Mouse (Mus musculus): ENCODE results near the gene Stox2. TPM values are rescaled to one million over a fixed set of nuclear protein-coding genes. Genes with fewer than 3 reads are reported as not detected.

Gene Stox2
- polyA plus RNA-seq, 1 experiment from 2014 or later = 22.3 TPM

DNA sequence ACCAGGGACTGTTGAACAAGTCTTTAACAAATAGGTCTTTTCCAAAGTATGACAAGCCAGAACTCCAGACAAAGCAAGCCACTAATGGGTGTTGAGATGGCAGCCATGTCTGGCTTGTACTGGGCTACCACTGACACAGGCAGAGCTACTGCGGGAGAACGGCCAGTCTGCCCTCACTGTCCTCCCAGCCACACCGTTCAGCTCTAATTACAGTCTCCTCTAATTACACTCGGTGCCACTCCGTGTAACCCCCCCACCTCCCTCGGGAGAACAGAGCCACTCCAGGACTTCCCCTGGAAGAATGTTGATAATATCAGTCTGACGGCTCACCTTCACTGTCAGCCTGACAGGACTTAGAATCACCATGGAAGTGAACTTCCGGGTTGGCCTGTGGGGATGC, 97.1 kb downstream of the Stox2 start:
- 24% methylated on average over 8 of the region's 8 CpGs for WGBS
- Histone ChIP-seq H3K4me2 (no peak overlapping the region), H3K27me3 (no peaks in the 10 kb centered on the region), H3K36me3 (no peaks in the 10 kb centered on the region), H3K4me3 (no peak overlapping the region), H3K4me1 (peaks cover 69% of the 10 kb centered on the region), H3K9ac (no peak overlapping the region), H3K27ac (no peak overlapping the region), H3K9me3 (no peaks in the 10 kb centered on the region)
- ATAC-seq (ENCODE audit: insufficient number of reproducible peaks, insufficient read depth, low FRiP score, low TSS enrichment, low read depth) = no peak

DNA sequence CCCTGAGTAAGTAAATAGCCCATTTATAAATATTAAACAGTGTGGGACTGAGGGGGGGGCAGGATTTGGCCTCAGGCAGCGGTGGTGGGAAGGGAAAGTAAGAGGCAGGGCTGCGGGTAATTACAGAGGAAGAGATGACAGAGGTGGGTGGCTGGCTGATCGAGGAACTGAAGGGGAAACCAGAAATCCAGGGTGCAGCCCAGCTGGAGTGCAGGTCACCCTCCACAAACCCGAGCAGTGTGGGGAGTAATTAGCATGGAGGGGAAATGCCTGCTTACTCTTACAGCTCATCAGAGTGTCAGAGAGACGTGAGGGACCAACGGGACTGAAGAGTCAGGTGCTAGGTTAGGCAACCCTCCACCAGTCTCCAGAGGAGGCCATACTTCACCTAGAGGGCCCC, 98.4 kb downstream of the Stox2 start:
- Histone ChIP-seq H3K4me3 (no peak overlapping the region), H3K36me3 (no peaks in the 10 kb centered on the region), H3K27ac (no peak overlapping the region), H3K9ac (no peak overlapping the region), H3K9me3 (no peaks in the 10 kb centered on the region), H3K4me1 (peaks cover 75% of the 10 kb centered on the region), H3K4me2 (no peak overlapping the region), H3K27me3 (no peaks in the 10 kb centered on the region)
- 17% methylated on average over 6 of the region's 6 CpGs for WGBS
- no peak for ATAC-seq (ENCODE audit: insufficient number of reproducible peaks, insufficient read depth, low FRiP score, low TSS enrichment, low read depth)

DNA sequence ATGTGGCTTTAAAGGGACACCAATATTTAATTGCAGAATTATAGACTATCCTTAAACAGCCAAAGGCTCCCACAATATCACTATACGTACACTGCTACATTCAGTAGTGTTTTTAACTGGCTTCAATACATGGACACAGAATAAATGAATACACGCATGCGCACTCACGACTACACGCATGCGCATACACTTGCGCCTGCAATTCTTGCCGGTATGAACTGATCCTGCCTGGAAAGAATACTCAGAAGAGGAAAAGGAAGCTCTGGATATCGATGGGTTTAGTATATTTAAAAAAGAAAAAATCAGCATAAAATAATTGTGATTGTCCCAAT, 100.4 kb downstream of the Stox2 start:
- Histone ChIP-seq H3K4me1 (peaks cover 67% of the 10 kb centered on the region), H3K9ac (no peak overlapping the region), H3K27me3 (no peaks in the 10 kb centered on the region), H3K4me3 (no peak overlapping the region), H3K4me2 (peak overlapping the region; percentile 14; the same call in 1 of the 2 replicates), H3K36me3 (no peaks in the 10 kb centered on the region), H3K9me3 (no peaks in the 10 kb centered on the region), H3K27ac (no peak overlapping the region)
- WGBS = 72% methylated on average over 9 of the region's 9 CpGs
- ATAC-seq (ENCODE audit: insufficient number of reproducible peaks, insufficient read depth, low FRiP score, low TSS enrichment, low read depth) = no peak

DNA sequence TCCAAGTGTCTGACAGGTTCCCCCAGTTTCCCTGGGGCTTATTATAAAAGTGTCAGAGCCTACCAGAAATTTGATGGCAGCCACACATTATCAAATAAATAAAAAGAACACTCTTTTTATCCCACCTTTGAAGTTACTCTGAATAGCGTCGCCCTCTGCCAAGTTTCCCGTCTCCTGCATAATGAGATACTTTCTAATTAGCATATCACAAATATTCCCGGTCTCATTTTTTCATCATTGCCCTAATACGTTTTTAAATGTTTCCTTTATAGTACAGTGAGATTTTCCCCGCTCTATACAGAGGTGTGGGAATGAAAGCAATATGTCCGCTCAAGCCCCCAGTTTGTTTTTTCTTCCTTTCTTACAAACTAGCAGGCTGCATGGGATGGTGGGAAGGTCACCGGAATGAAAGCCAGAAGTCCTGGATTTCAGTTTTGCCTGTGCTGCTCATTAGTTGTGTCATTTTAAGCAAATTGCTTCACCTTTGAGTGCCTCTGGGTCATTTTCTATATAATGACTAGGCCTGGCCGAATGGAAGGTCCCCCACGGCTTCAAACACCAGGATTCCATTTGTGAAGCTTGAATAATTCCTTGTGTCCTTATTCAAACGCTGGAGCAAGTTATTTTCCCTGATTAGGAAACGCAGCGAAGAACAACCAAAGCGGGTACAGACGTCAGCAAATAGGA, 100.9 kb downstream of the Stox2 start:
- ATAC-seq (ENCODE audit: insufficient number of reproducible peaks, insufficient read depth, low FRiP score, low TSS enrichment, low read depth) = no peak
- WGBS = 15% methylated on average over 15 of the region's 15 CpGs
- no peaks in the 10 kb centered on the region for H3K9me3 ChIP-seq
- H3K36me3 ChIP-seq = no peaks in the 10 kb centered on the region
- peak overlapping the region; percentile 14; the same call in 1 of the 2 replicates for H3K4me2 ChIP-seq
- H3K4me3 ChIP-seq = no peak overlapping the region
- no peak overlapping the region for H3K9ac ChIP-seq
- no peaks in the 10 kb centered on the region for H3K27me3 ChIP-seq
- no peak overlapping the region for H3K27ac ChIP-seq
- H3K4me1 ChIP-seq = peaks cover 67% of the 10 kb centered on the region

DNA sequence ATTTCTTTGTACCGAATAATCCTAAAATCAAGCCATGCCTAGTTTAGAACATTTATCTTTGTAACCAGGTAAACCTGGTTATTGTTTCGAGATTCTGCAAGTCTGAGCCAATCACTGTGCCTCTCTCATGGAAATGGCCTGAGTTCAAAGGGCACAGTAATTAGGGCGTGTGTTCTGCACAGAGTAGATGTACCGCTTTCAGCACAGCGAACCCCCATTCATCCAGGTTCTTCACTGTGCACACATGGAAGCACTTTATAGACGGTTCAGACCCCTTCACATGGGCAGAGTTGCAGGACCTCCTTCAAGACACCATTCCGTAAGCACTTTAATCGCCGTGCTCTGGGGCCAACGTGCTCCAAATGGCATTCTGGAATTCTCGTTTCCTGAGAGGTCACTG, 104.7 kb downstream of the Stox2 start:
- no peaks in the 10 kb centered on the region for H3K36me3 ChIP-seq
- WGBS = 37% methylated on average over 11 of the region's 11 CpGs

DNA sequence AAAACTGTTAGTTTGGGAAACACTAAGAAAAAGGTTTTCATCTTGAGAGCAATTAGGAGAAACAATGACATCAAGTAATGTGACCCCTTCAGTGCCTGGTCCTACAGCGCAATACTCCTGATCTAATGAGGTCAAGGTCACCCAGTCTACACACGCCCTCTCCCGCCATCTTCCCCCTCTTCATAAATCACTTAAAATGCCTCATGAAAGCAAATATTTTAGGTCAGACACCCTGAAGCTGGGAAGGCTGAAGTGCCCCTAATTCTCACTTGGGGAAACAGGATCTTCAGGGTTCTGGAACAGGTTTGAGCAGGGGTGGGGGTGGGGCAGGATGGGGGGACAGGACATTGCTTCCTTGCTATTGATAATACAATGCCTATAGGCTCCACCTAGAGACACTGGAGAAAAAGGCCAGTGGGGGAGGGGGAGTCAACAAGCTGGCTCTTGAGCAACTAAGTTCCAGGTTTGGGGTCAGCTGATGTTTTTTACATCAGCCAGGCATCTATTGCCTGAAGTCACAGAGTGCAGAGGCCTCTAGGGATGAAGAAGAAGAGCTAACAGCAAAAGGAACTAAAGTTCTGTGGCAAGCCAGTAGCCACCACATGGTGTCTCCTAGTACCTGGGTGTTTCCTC, 107.4 kb downstream of the Stox2 start:
- WGBS = 40% methylated on average over 3 of the region's 3 CpGs

More for the DNA sequence above, 104.7 kb downstream of the Stox2 start:
- no peak for ATAC-seq (ENCODE audit: insufficient number of reproducible peaks, insufficient read depth, low FRiP score, low TSS enrichment, low read depth)
- Histone ChIP-seq H3K27me3 (no peaks in the 10 kb centered on the region), H3K9ac (no peak overlapping the region), H3K4me1 (peaks cover 52% of the 10 kb centered on the region), H3K4me3 (no peak overlapping the region), H3K4me2 (no peak overlapping the region), H3K9me3 (no peaks in the 10 kb centered on the region), H3K27ac (no peak overlapping the region)

GRCm38 (mm10) chr8:47336433-47336832, 109.7 kb downstream of the Stox2 start:
- Histone ChIP-seq H3K9ac (no peak overlapping the region), H3K4me1 (peaks cover 36% of the 10 kb centered on the region), H3K4me2 (no peak overlapping the region), H3K4me3 (no peak overlapping the region), H3K36me3 (no peaks in the 10 kb centered on the region), H3K9me3 (no peaks in the 10 kb centered on the region), H3K27ac (no peak overlapping the region), H3K27me3 (no peaks in the 10 kb centered on the region)
- 92% methylated on average over 12 of the region's 12 CpGs for WGBS
- no peak for ATAC-seq (ENCODE audit: insufficient number of reproducible peaks, insufficient read depth, low FRiP score, low TSS enrichment, low read depth)

More for the DNA sequence above, 107.4 kb downstream of the Stox2 start:
- Histone ChIP-seq H3K4me1 (peaks cover 37% of the 10 kb centered on the region), H3K9me3 (no peaks in the 10 kb centered on the region), H3K36me3 (no peaks in the 10 kb centered on the region), H3K4me3 (no peak overlapping the region), H3K27ac (no peak overlapping the region), H3K4me2 (no peak overlapping the region), H3K27me3 (no peaks in the 10 kb centered on the region), H3K9ac (no peak overlapping the region)
- no peak for ATAC-seq (ENCODE audit: insufficient number of reproducible peaks, insufficient read depth, low FRiP score, low TSS enrichment, low read depth)

DNA sequence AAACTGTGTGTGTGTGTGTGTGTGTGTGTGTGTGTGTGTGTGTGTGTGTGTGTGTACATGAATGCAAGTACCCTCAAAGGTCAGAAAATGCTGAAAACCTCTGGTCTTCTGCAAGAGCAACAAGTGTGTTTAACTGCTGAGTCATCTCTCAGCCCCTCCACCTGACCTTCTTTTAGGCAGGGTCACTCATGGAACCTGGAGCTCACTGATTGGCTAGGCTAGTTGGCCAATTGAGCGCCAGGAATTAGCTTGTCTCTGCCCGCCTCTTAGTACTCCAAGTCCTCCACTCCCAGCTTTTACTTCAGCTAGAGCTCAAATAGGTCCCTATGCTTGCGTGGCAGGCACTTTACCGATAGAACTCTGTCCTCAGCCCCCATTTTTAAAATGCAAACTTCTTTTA, 110.2 kb downstream of the Stox2 start:
- no peaks in the 10 kb centered on the region for H3K9me3 ChIP-seq
- no peaks in the 10 kb centered on the region for H3K36me3 ChIP-seq
- no peak overlapping the region for H3K27ac ChIP-seq
- 90% methylated on average over 4 of the region's 4 CpGs for whole genome bisulfite sequencing
- H3K27me3 ChIP-seq = no peaks in the 10 kb centered on the region
- no peak overlapping the region for H3K4me2 ChIP-seq
- no peak overlapping the region for H3K4me3 ChIP-seq
- no peak for ATAC-seq (ENCODE audit: insufficient number of reproducible peaks, insufficient read depth, low FRiP score, low TSS enrichment, low read depth)
- no peak overlapping the region for H3K9ac ChIP-seq
- H3K4me1 ChIP-seq = peaks cover 38% of the 10 kb centered on the region

GRCm38 (mm10) chr8:47334223-47334757, 111.9 kb downstream of the Stox2 start:
- peak overlapping the region; percentile 18 for H3K4me3 ChIP-seq

GRCm38 (mm10) chr8:47332941-47333340, 113.2 kb downstream of the Stox2 start:
- no peak for ATAC-seq (ENCODE audit: insufficient number of reproducible peaks, insufficient read depth, low FRiP score, low TSS enrichment, low read depth)
- no peaks in the 10 kb centered on the region for H3K36me3 ChIP-seq
- no peak overlapping the region for H3K27ac ChIP-seq
- no peaks in the 10 kb centered on the region for H3K9me3 ChIP-seq
- no peaks in the 10 kb centered on the region for H3K27me3 ChIP-seq
- H3K4me2 ChIP-seq = no peak overlapping the region
- peaks cover 24% of the 10 kb centered on the region for H3K4me1 ChIP-seq
- H3K9ac ChIP-seq = no peak overlapping the region
- no peak overlapping the region for H3K4me3 ChIP-seq
- 83% methylated on average over 1 of the region's 1 CpGs for WGBS

More at GRCm38 (mm10) chr8:47334223-47334757, 111.9 kb downstream of the Stox2 start:
- no peak overlapping the region for H3K9ac ChIP-seq
- H3K9me3 ChIP-seq = no peaks in the 10 kb centered on the region
- ATAC-seq (ENCODE audit: insufficient number of reproducible peaks, insufficient read depth, low FRiP score, low TSS enrichment, low read depth) = peak; percentile 83
- no peaks in the 10 kb centered on the region for H3K36me3 ChIP-seq
- peak overlapping the region; percentile 66 for H3K27ac ChIP-seq
- WGBS = 51% methylated on average over 9 of the region's 9 CpGs
- peaks cover 28% of the 10 kb centered on the region for H3K4me1 ChIP-seq
- no peaks in the 10 kb centered on the region for H3K27me3 ChIP-seq
- peak overlapping the region; percentile 46 for H3K4me2 ChIP-seq

DNA sequence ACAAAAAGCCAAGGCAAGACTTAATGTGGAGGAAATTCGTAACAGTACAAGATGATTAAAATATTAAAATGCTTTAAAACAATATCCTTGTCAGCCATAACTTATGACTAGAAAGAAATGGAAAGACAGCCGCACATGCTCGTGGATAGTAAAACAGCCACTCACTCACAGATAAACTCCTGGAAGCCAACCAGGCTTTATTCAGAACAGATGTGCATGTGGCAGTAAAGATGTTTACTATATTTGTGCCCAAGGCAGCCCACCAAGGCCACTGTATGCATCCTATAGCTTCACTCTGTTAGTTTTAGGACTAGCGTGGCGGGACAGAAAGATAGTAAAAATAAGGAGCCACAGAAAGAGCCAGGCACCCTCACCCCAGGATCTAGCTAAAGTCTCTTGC, 115.2 kb downstream of the Stox2 start:
- WGBS = 33% methylated on average over 5 of the region's 5 CpGs
- H3K4me1 ChIP-seq = peaks cover 33% of the 10 kb centered on the region
- no peaks in the 10 kb centered on the region for H3K27me3 ChIP-seq
- no peak overlapping the region for H3K9ac ChIP-seq
- no peak overlapping the region for H3K4me3 ChIP-seq
- no peak overlapping the region for H3K4me2 ChIP-seq
- no peaks in the 10 kb centered on the region for H3K36me3 ChIP-seq
- no peak for ATAC-seq (ENCODE audit: insufficient number of reproducible peaks, insufficient read depth, low FRiP score, low TSS enrichment, low read depth)
- H3K9me3 ChIP-seq = no peaks in the 10 kb centered on the region
- H3K27ac ChIP-seq = peak overlapping the region; percentile 55; the same call in 1 of the 2 replicates

DNA sequence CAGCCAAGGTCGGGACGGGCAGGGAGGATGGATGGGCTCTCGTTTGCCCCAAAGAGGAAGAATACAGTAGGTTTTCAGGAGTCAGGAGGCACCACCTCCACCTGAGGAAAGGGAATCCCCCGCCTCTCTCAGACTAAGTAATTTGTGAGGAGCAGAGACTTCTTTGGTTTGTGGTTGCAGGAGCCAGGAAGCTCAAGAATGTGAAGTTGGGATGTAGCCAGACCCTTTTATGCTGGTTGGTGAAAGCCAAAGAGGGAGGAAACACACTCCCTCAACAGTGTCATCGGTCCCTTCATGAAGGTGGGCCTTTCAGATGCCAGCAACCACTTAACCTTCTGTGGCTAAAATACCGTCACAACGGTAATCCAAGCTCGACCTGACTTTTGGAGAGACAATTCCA, 119.8 kb downstream of the Stox2 start:
- Histone ChIP-seq H3K27me3 (no peaks in the 10 kb centered on the region), H3K4me1 (peaks cover 34% of the 10 kb centered on the region), H3K9me3 (no peaks in the 10 kb centered on the region), H3K9ac (no peak overlapping the region), H3K36me3 (no peaks in the 10 kb centered on the region), H3K4me2 (no peak overlapping the region), H3K4me3 (no peak overlapping the region), H3K27ac (no peak overlapping the region)
- WGBS = 77% methylated on average over 8 of the region's 8 CpGs
- ATAC-seq (ENCODE audit: insufficient number of reproducible peaks, insufficient read depth, low FRiP score, low TSS enrichment, low read depth) = no peak

Data from embryonic facial prominence, embryonic 13.5 days (tissue).